Mouse (Mus musculus) cerebellum, adult 2 months (tissue): ENCODE measurements at regions not wholly inside any gene's neighbourhood (a gene's known extent, or its start where the extent isn't known, plus 50 kb on each side); places are given as distances from the start of the nearest gene placed in this dataset.

Source experiments
- CTCF ChIP-seq: fragments of 200-500 bp; IDR thresholded peaks from 2 replicates; pipeline ENCODE4 v1.5.1; 2011; ENCODE audit warnings: low read depth, mild to moderate bottlenecking, control low read depth, low read length, moderate library complexity, borderline replicate concordance; ENCODE audit not compliant: insufficient read depth
- POLR2A ChIP-seq: fragments of 200-500 bp; IDR thresholded peaks from 2 replicates; pipeline ENCODE4 v1.6.1; 2011; ENCODE audit warnings: low read length, control low read depth, borderline replicate concordance; ENCODE audit not compliant: insufficient read depth

DNA sequence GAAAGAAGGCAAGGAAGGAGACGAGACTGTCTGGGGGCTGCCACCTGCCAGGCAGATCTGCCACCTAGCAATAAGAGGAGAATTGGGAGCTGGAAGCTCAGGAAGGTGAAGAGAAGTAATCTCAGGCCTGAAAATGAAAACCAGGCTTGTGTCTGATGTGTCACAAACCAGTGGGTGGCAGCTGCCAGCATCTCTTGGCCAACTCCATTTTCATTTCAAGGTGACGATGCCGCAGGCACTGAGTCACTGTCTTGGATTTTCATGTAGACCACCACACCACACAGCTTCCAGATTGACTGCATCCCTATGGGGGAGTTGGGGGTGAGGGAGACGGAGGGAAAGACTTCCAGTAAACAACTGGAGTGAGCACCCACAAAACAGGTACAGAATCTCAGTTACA lies 1491.9 kb upstream of the Gm6569 start:
- TF ChIP-seq POLR2A (no peak), CTCF (no peak)
